In genomic region chr4:124146135-124146534, GRCm38 (mm10) we compare ENCODE assay signal across 14 mouse cellular contexts.
DNase-seq lines count a peak whose midpoint lies in the region; ATAC-seq and TF ChIP-seq lines count a peak whose summit lies in the region.
"Had no signal": no experiment of that assay in that cellular context is flagged by ENCODE, and none has a peak within 500 bp of the region (broad histone marks: within the 10 kb centered on the region; RNA-seq: fewer than 3 reads in every experiment).

No protein-coding gene starts in this region.

- H3K27ac ChIP-seq in heart, embryonic 10.5 days, result no peak overlapping the region
- H3K27ac ChIP-seq in lung, embryonic 16.5 days (ENCODE audit: low read length), result no peak overlapping the region
- no peak overlapping the region for H3K27ac ChIP-seq in cerebellum, adult 2 months (ENCODE audit: insufficient read depth, low read length)
- H3K27ac ChIP-seq: embryonic facial prominence, embryonic 15.5 days; hindbrain, embryonic 15.5 days; liver, embryonic 14.5 days had no signal

- peaks cover 51% of the 10 kb centered on the region for H3K27me3 ChIP-seq in heart, embryonic 10.5 days (ENCODE audit: insufficient read depth, poor library complexity, severe bottlenecking)
- H3K27me3 ChIP-seq in lung, embryonic 16.5 days (ENCODE audit: control insufficient read depth, insufficient read depth, low read depth, low read length), result peaks cover 6% of the 10 kb centered on the region
- H3K27me3 ChIP-seq in cerebellum, adult 2 months (ENCODE audit: control insufficient read depth, insufficient read depth, low read length), result no peaks in the 10 kb centered on the region

- peak; percentile 65 for ATAC-seq in lung, embryonic 16.5 days (ENCODE audit: low read depth)

- peak overlapping the region; percentile 8; the same call in 1 of the 2 replicates for H3K4me3 ChIP-seq in heart, embryonic 10.5 days
- no peak overlapping the region for H3K4me3 ChIP-seq in lung, embryonic 16.5 days (ENCODE audit: low read length)
- no peak overlapping the region for H3K4me3 ChIP-seq in cerebellum, adult 2 months (replicated peaks; ENCODE audit: insufficient read depth, low read depth, low read length)
- H3K4me3 ChIP-seq: embryonic facial prominence, embryonic 15.5 days; hindbrain, embryonic 15.5 days; myocyte had no signal

- no peaks in the 10 kb centered on the region for H3K9me3 ChIP-seq in heart, embryonic 10.5 days
- H3K9me3 ChIP-seq in lung, embryonic 16.5 days (ENCODE audit: control insufficient read depth, low read length), result no peaks in the 10 kb centered on the region
- H3K9me3 ChIP-seq: embryonic facial prominence, embryonic 15.5 days; hindbrain, embryonic 15.5 days had no signal

- TF ChIP-seq POLR2A in cerebellum, adult 2 months (IDR thresholded peaks at IDR 0.05; ENCODE audit: borderline replicate concordance, insufficient read depth, low read length), result no peak

- DNase-seq in heart, embryonic 10.5 days (ENCODE audit: low spot score), result no peak
- DNase-seq in heart, adult 8-10 months (ENCODE audit: low spot score), result no peak
- DNase-seq in lung, postnatal 10 days, result no peak
- DNase-seq in cerebellum, adult 2 months, result peak; percentile 48 to 61
- peak; percentile 61 to 73 for DNase-seq in cerebellum, postnatal 14 days
- no peak for DNase-seq in layer of hippocampus, postnatal 14 days (ENCODE audit: low spot score in 2 of 2)
- DNase-seq: kidney, adult 9 months; layer of hippocampus, adult 9-11 months; thymus, postnatal 36 days had no signal

- peaks cover 24% of the 10 kb centered on the region; the same call in 1 of the 2 replicates for H3K4me1 ChIP-seq in heart, embryonic 10.5 days
- no peaks in the 10 kb centered on the region for H3K4me1 ChIP-seq in lung, embryonic 16.5 days (replicated peaks; ENCODE audit: control insufficient read depth, insufficient read depth, low read length)
- H3K4me1 ChIP-seq in cerebellum, adult 2 months (ENCODE audit: control insufficient read depth, insufficient read depth, low read length), result no peaks in the 10 kb centered on the region; the same call in 1 of the 2 replicates

- WGBS in heart, embryonic 10.5 days, result 17% methylated on average over 8 of the region's 8 CpGs
- 18% methylated on average over 8 of the region's 8 CpGs for WGBS in lung, embryonic 16.5 days
- 7% methylated on average over 8 of the region's 8 CpGs for WGBS in cerebellum, adult 2 months

- no peaks in the 10 kb centered on the region for H3K36me3 ChIP-seq in heart, embryonic 10.5 days
- H3K36me3 ChIP-seq in lung, embryonic 16.5 days (ENCODE audit: control insufficient read depth, insufficient read depth, low read length), result no peaks in the 10 kb centered on the region
- H3K36me3 ChIP-seq: embryonic facial prominence, embryonic 15.5 days; hindbrain, embryonic 15.5 days had no signal

- H3K4me2 ChIP-seq in lung, embryonic 16.5 days (ENCODE audit: low read depth, low read length), result no peak overlapping the region
- H3K4me2 ChIP-seq: embryonic facial prominence, embryonic 15.5 days; hindbrain, embryonic 15.5 days had no signal

- TF ChIP-seq CTCF in cerebellum, adult 2 months (IDR thresholded peaks at IDR 0.05; ENCODE audit: borderline replicate concordance, insufficient read depth, low read depth, low read length), result no peak

- no peak overlapping the region for H3K9ac ChIP-seq in lung, embryonic 16.5 days (ENCODE audit: low read length)
- H3K9ac ChIP-seq: embryonic facial prominence, embryonic 15.5 days; hindbrain, embryonic 15.5 days; liver, embryonic 14.5 days had no signal

Comparison
In these comparisons a context has a peak if more than half of its experiments do, and no peak if none do; other contexts are left out.
1. DNase-seq: peak in cerebellum, adult 2 months (2 of 2) and cerebellum, postnatal 14 days (2 of 2); none in heart, embryonic 10.5 days (single experiment), heart, adult 8-10 months (single experiment), lung, postnatal 10 days (single experiment) and layer of hippocampus, postnatal 14 days (0 of 2).